Mouse (Mus musculus) myocyte (in vitro differentiated cells): ENCODE data around the gene Fam13a. TPM values are rescaled to one million over a fixed set of nuclear protein-coding genes. Genes with fewer than 3 reads are reported as not detected.

Experiments used
- H3K27me3 ChIP-seq: one replicate; pipeline ENCODE4 v1.6.1; 2011; ENCODE audit not compliant: control insufficient read depth, insufficient read depth, insufficient read length
- H3K36me3 ChIP-seq: one replicate; pipeline ENCODE4 v1.6.1; 2011; ENCODE audit not compliant: control insufficient read depth, insufficient read depth
- H3K4me2 ChIP-seq: one replicate; pipeline ENCODE4 v1.6.1; 2011; ENCODE audit warnings: low read depth, control low read depth
- H3K4me3 ChIP-seq: one replicate; pipeline ENCODE4 v1.5.1; 2011; ENCODE audit warnings: mild to moderate bottlenecking, control low read depth, moderate library complexity
- H3K79me2 ChIP-seq: one replicate; pipeline ENCODE4 v1.6.1; 2011; ENCODE audit not compliant: control insufficient read depth, insufficient read depth
- H3ac ChIP-seq: one replicate; pipeline ENCODE4 v1.6.1; 2011; ENCODE audit not compliant: control insufficient read depth, insufficient read length
- CEBPB ChIP-seq: IDR thresholded peaks from 2 replicates; pipeline ENCODE4 v1.6.1; 2011; ENCODE audit warnings: mild to moderate bottlenecking, moderate library complexity; ENCODE audit not compliant: poor library complexity, insufficient read depth, severe bottlenecking
- E2F4 ChIP-seq: IDR thresholded peaks from one replicate; pipeline ENCODE4 v1.6.1; 2011; ENCODE audit warnings: mild to moderate bottlenecking, control low read depth, moderate library complexity; ENCODE audit not compliant: insufficient read depth
- MAX ChIP-seq: IDR thresholded peaks from one replicate; pipeline ENCODE4 v1.6.1; 2011; ENCODE audit warnings: low read depth, mild to moderate bottlenecking, control low read depth
- MYOD1 ChIP-seq, 3 experiments: IDR thresholded peaks; one replicate each; pipeline ENCODE4 v1.6.1; 2011; ENCODE audit warnings: control low read depth in 2 of 3, low read depth in 2 of 3, mild to moderate bottlenecking in 2 of 3, moderate library complexity in 1 of 3; ENCODE audit not compliant: insufficient read length in 2 of 3, control insufficient read depth in 1 of 3
- MYOG ChIP-seq, 3 experiments: IDR thresholded peaks; one replicate each; pipeline ENCODE4 v1.6.1; 2011; ENCODE audit warnings: control low read depth in 2 of 3, low read depth in 2 of 3, mild to moderate bottlenecking in 2 of 3; ENCODE audit not compliant: insufficient read length in 2 of 3, control insufficient read depth in 1 of 3, insufficient read depth in 1 of 3
- POLR2A ChIP-seq: IDR thresholded peaks from one replicate; pipeline ENCODE4 v1.6.1; 2011; ENCODE audit warnings: low read depth, mild to moderate bottlenecking, control low read depth, moderate library complexity; ENCODE audit not compliant: insufficient read length
- POLR2AphosphoS2 ChIP-seq: IDR thresholded peaks from one replicate; pipeline ENCODE4 v1.6.1; 2011; ENCODE audit warnings: low read depth, control low read depth; ENCODE audit not compliant: insufficient read length
- REST ChIP-seq: IDR thresholded peaks from one replicate; pipeline ENCODE4 v1.6.1; 2011; ENCODE audit warnings: mild to moderate bottlenecking, control low read depth, moderate library complexity; ENCODE audit not compliant: insufficient read depth, insufficient read length
- SRF ChIP-seq: IDR thresholded peaks from one replicate; pipeline ENCODE4 v1.6.1; 2011; ENCODE audit warnings: low read depth; ENCODE audit not compliant: control insufficient read depth, insufficient read length
- TCF12 ChIP-seq: IDR thresholded peaks from one replicate; pipeline ENCODE4 v1.6.1; 2011; ENCODE audit warnings: mild to moderate bottlenecking, control low read depth; ENCODE audit not compliant: poor library complexity, insufficient read depth, severe bottlenecking
- TCF3 ChIP-seq: IDR thresholded peaks from one replicate; pipeline ENCODE4 v1.6.1; 2011; ENCODE audit warnings: low read depth, control low read depth; ENCODE audit not compliant: insufficient read length
- USF1 ChIP-seq: IDR thresholded peaks from one replicate; pipeline ENCODE4 v1.6.1; 2011; ENCODE audit warnings: low read depth, mild to moderate bottlenecking, control low read depth, moderate library complexity
- polyA plus RNA-seq: library from polyadenylated mRNA; unstranded; fragments of >200 nt; fragmentation: generic; extraction: Trizol; gene quantifications from one replicate; pipeline ENCODE4 v1.2.1, GENCODE M21; 2012; ENCODE audit warnings: missing spikeins

The Fam13a gene
- polyA plus RNA-seq, 1 experiment: 0.43 TPM

DNA sequence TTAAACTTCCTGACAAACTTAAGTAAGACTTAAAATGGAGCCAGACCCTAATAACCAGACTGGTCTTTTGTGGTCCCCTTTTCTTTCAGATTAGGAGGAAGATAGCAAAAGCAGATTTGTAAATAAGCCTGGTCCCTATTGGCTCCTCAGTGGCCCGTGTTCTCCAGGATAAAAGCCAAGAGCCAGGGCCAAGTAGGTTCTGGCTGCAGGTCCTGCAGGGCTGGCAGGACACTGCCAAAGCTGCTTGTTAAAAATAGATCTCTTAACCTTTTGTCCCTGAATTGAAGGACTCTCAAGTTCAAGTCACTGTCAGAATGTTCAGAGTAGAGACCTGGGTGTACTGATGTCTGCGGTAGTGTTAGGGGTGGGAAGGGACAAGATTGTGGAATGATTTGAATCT is 96.5 kb downstream of the Fam13a start:
- Histone ChIP-seq H3ac (no peak overlapping the region), H3K4me2 (no peak overlapping the region), H3K4me3 (no peak overlapping the region), H3K79me2 (no peaks in the 10 kb centered on the region), H3K27me3 (no peaks in the 10 kb centered on the region), H3K36me3 (no peaks in the 10 kb centered on the region)
- TF ChIP-seq E2F4 (no peak), TCF3 (no peak), CEBPB (no peak), POLR2A (no peak), MYOG (IDR thresholded peaks at IDR 0.05; ENCODE audit: control insufficient read depth in 1 of 3, insufficient read depth in 1 of 3, insufficient read length in 2 of 3, low read depth in 2 of 3) (no peak), REST (no peak), TCF12 (no peak)

DNA sequence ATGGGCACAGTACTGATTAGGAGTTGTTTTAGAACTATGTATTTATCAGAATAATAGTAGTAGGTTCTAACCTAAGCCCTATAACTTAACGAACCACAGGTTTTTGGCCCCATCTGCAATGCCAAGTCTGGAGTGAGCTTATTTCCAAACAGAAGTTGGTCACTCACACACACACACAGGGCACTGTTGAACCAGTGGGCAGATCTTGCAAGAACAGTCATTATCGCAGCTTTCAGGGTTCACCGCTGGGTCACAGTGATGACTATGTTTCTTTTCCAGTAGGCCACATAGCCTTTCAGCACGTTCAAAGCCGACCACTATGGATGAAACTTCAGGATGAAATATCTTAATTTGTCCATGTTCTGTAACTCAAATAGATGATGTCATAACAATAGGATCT is 101.8 kb downstream of the Fam13a start:
- H3K79me2 ChIP-seq: no peaks in the 10 kb centered on the region
- H3ac ChIP-seq: no peak overlapping the region
- no peak for TF ChIP-seq MAX
- no peak for TF ChIP-seq MYOG (IDR thresholded peaks at IDR 0.05; ENCODE audit: control insufficient read depth in 1 of 3, insufficient read depth in 1 of 3, insufficient read length in 2 of 3, low read depth in 2 of 3)
- TF ChIP-seq USF1: no peak
- H3K27me3 ChIP-seq: no peaks in the 10 kb centered on the region
- no peak overlapping the region for H3K4me3 ChIP-seq
- H3K36me3 ChIP-seq: no peaks in the 10 kb centered on the region
- H3K4me2 ChIP-seq: no peak overlapping the region

DNA sequence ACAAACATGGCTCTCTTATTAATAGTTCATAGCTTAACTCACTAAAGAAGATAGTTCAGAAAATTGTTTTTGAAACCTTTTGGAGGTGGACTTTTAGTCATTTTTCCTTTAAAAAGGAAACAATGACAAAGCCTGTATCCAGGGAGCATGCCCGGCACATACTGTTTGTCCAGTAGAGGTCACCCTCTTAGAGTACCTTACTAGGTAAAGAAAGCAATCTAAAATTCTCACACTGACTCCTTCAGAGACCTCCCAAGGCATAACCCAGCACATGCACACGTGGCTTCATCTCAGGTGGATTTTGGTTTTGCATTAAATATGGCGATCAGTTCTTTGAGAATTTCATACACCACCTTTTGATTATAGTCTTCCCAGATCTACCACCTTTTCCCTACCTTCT is 102.7 kb downstream of the Fam13a start:
- Histone ChIP-seq H3K4me2 (no peak overlapping the region), H3ac (no peak overlapping the region), H3K4me3 (no peak overlapping the region), H3K27me3 (no peaks in the 10 kb centered on the region), H3K79me2 (no peaks in the 10 kb centered on the region), H3K36me3 (no peaks in the 10 kb centered on the region)
- TF ChIP-seq MAX (no peak), CEBPB (no peak), TCF3 (no peak), POLR2AphosphoS2 (no peak), TCF12 (no peak), USF1 (no peak), SRF (no peak), POLR2A (no peak), E2F4 (no peak), REST (no peak), MYOD1 (IDR thresholded peaks at IDR 0.05; ENCODE audit: control insufficient read depth in 1 of 3, insufficient read length in 2 of 3, low read depth in 2 of 3) (no peak)

DNA sequence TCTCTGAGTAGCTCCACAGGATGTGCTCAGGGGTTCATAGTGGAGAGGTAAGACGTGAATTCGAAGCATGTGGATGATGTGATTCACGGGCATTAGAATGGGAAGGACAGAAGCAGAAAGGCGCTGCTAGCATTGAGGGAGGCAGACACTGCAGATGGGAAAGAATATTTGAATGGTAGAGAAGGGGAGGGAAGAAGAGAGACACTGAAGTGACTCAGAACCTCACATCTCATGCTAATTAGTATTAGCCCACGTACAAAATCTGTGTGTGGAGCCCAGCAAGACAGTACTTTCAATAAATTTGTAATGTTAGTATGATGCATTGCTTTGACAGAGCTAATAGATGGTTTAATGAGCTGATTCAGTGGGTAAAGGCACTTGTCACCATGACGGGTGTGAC is 103.6 kb downstream of the Fam13a start:
- no peaks in the 10 kb centered on the region for H3K27me3 ChIP-seq
- no peaks in the 10 kb centered on the region for H3K36me3 ChIP-seq
- TF ChIP-seq MYOG (IDR thresholded peaks at IDR 0.05; ENCODE audit: control insufficient read depth in 1 of 3, insufficient read depth in 1 of 3, insufficient read length in 2 of 3, low read depth in 2 of 3) (no peak), MAX (no peak), E2F4 (no peak), POLR2AphosphoS2 (no peak), MYOD1 (IDR thresholded peaks at IDR 0.05; ENCODE audit: control insufficient read depth in 1 of 3, insufficient read length in 2 of 3, low read depth in 2 of 3) (no peak), TCF3 (no peak), REST (no peak), TCF12 (no peak), POLR2A (no peak), CEBPB (no peak), SRF (no peak), USF1 (no peak)
- no peak overlapping the region for H3ac ChIP-seq
- H3K79me2 ChIP-seq: no peaks in the 10 kb centered on the region
- no peak overlapping the region for H3K4me3 ChIP-seq
- H3K4me2 ChIP-seq: no peak overlapping the region

DNA sequence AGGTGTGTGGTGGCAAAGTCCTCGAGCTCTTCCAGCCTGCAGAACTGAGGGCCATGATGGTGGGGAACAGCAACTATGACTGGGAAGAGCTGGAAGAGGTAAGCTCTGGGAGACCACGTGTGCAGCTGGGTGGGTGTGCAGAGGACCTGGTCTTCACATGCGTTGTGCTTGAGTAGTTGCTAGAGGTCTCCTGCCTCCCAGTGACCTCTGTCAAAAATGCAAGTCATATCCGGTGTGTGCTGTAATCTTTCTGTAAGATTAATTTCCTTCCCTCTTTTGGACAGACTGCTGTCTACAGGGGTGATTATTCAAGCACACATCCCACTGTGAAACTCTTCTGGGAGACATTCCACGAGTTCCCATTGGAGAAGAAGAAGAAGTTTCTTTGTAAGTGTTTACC is 107.9 kb downstream of the Fam13a start:
- H3K36me3 ChIP-seq: no peaks in the 10 kb centered on the region
- H3K4me3 ChIP-seq: no peak overlapping the region
- H3K79me2 ChIP-seq: no peaks in the 10 kb centered on the region
- TF ChIP-seq TCF12 (no peak), POLR2AphosphoS2 (no peak)
- H3K27me3 ChIP-seq: no peaks in the 10 kb centered on the region
- H3K4me2 ChIP-seq: no peak overlapping the region
- no peak overlapping the region for H3ac ChIP-seq

DNA sequence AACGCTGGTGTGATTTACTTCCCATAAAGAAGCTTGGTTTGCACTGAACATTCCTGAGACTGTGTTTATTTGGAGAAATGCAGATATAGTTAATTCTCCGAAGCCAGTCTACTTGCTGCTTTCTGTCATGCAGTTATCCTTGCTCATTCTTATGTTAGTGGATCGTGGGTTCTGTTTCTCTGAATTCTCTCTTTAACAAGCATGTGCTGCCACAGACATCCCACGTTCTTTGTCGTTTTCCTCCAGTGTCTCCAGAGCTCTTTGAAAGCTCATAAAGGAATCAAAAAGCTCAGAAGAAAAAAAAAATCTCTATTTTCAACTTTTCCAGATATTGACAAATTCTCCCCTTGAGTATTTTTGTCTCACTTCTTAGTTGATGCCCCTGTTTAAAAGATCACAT is 110.4 kb downstream of the Fam13a start:
- Histone ChIP-seq H3K79me2 (no peaks in the 10 kb centered on the region), H3ac (no peak overlapping the region), H3K27me3 (no peaks in the 10 kb centered on the region), H3K4me3 (no peak overlapping the region), H3K36me3 (no peaks in the 10 kb centered on the region), H3K4me2 (no peak overlapping the region)
- TF ChIP-seq TCF12 (no peak), E2F4 (no peak), MYOG (IDR thresholded peaks at IDR 0.05; ENCODE audit: control insufficient read depth in 1 of 3, insufficient read depth in 1 of 3, insufficient read length in 2 of 3, low read depth in 2 of 3) (no peak), CEBPB (no peak), USF1 (no peak), POLR2A (no peak), MYOD1 (IDR thresholded peaks at IDR 0.05; ENCODE audit: control insufficient read depth in 1 of 3, insufficient read length in 2 of 3, low read depth in 2 of 3) (no peak), REST (no peak), SRF (no peak), POLR2AphosphoS2 (no peak), TCF3 (no peak), MAX (no peak)
